Mouse (Mus musculus) limb, embryonic 13.5 days (tissue): ENCODE data around the gene Rdh14. TPM values are rescaled to one million over a fixed set of nuclear protein-coding genes. Genes with fewer than 3 reads are reported as not detected.

ENCODE experiments used
- ATAC-seq: fragments of 200-750 bp; cut with Nextera tagmentation; 2 replicates; pipeline ENCODE4 v1.8.0; 2017; ENCODE audit warnings: low read depth, moderate number of reproducible peaks, moderate TSS enrichment; ENCODE audit not compliant: low FRiP score
- H3K27ac ChIP-seq: fragments of 300-500 bp; sonication (generic); 2 replicates; pipeline ENCODE4 v1.5.1; 2015; ENCODE audit warnings: inconsistent platforms, mild to moderate bottlenecking, moderate library complexity
- H3K27me3 ChIP-seq: fragments of 300-500 bp; sonication (generic); 2 replicates; pipeline ENCODE4 v1.6.1; 2015; ENCODE audit warnings: mild to moderate bottlenecking, inconsistent platforms
- H3K36me3 ChIP-seq: fragments of 300-500 bp; sonication (generic); 2 replicates; pipeline ENCODE4 v1.6.1; 2015; ENCODE audit warnings: inconsistent platforms, mild to moderate bottlenecking, moderate library complexity
- H3K4me1 ChIP-seq: fragments of 300-500 bp; sonication (generic); 2 replicates; pipeline ENCODE4 v1.6.1; 2015; ENCODE audit warnings: inconsistent platforms
- H3K4me2 ChIP-seq: fragments of 300-500 bp; sonication (generic); replicated peaks from 2 replicates; pipeline ENCODE4 v1.6.1; 2015; ENCODE audit warnings: inconsistent platforms, mild to moderate bottlenecking, moderate library complexity
- H3K4me3 ChIP-seq: fragments of 300-500 bp; sonication (generic); 2 replicates; pipeline ENCODE4 v1.5.1; 2015; ENCODE audit warnings: moderate library complexity, mild to moderate bottlenecking, inconsistent platforms
- H3K9ac ChIP-seq: fragments of 300-500 bp; sonication (generic); 2 replicates; pipeline ENCODE4 v1.6.1; 2015; ENCODE audit warnings: mild to moderate bottlenecking, inconsistent platforms
- H3K9me3 ChIP-seq: fragments of 300-500 bp; sonication (generic); 2 replicates; pipeline ENCODE4 v1.6.1; 2016; ENCODE audit warnings: inconsistent platforms
- WGBS: fragments of 180-500 bp; shearing (Covaris S2); methylation state at CpG from one replicate; pipeline ENCODE4 v1.1.7; 2015; 5-methylcytosine and 5-hydroxymethylcytosine counted together
- polyA plus RNA-seq: library from polyadenylated mRNA; unstranded; fragments of >200 nt; fragmentation: Nextera tagmentation; extraction: Ambion mirVana; gene quantifications from 2 replicates; pipeline ENCODE4 v1.2.1, GENCODE M21; 2015

The Rdh14 gene
- polyA plus RNA-seq, 1 experiment from 2014 or later = 41.5 TPM

GRCm38 (mm10) chr12:10438054-10439001, 47.8 kb downstream of the Rdh14 start:
- H3K27ac ChIP-seq = no peak overlapping the region
- peaks cover 16% of the 10 kb centered on the region; the same call in 1 of the 2 replicates for H3K27me3 ChIP-seq
- no peak overlapping the region for H3K4me2 ChIP-seq
- ATAC-seq = peak; percentile 88
- H3K9ac ChIP-seq = no peak overlapping the region
- WGBS = 12% methylated on average over 15 of the region's 15 CpGs
- peaks cover 25% of the 10 kb centered on the region for H3K4me1 ChIP-seq
- no peaks in the 10 kb centered on the region for H3K9me3 ChIP-seq
- H3K4me3 ChIP-seq = no peak overlapping the region
- no peaks in the 10 kb centered on the region for H3K36me3 ChIP-seq

GRCm38 (mm10) chr12:10439483-10440235, 49.1 kb downstream of the Rdh14 start:
- H3K27ac ChIP-seq = no peak overlapping the region
- WGBS = 33% methylated on average over 14 of the region's 14 CpGs
- no peak for ATAC-seq

More at GRCm38 (mm10) chr12:10439483-10440235, 49.1 kb downstream of the Rdh14 start:
- Histone ChIP-seq H3K9me3 (no peaks in the 10 kb centered on the region), H3K27me3 (peaks cover 16% of the 10 kb centered on the region; the same call in 1 of the 2 replicates), H3K9ac (no peak overlapping the region), H3K4me1 (peaks cover 25% of the 10 kb centered on the region), H3K4me3 (no peak overlapping the region), H3K36me3 (no peaks in the 10 kb centered on the region), H3K4me2 (no peak overlapping the region)

Other genes starting within 250 kb of the Rdh14 start
- not detected in 2 replicates for gene Nt5c1b, start 20.8 kb upstream of the Rdh14 start, polyA plus RNA-seq